Mouse (Mus musculus) lung, postnatal 0 days (tissue): ENCODE measurements around the gene Foxred1.

Source experiments
- CTCF ChIP-seq: IDR thresholded peaks from 2 replicates; pipeline ENCODE4 v1.5.1; 2016; ENCODE audit warnings: antibody characterized with exemption, mild to moderate bottlenecking
- EP300 ChIP-seq: IDR thresholded peaks from 2 replicates; pipeline ENCODE4 v1.6.1; 2016; ENCODE audit warnings: antibody characterized with exemption, mild to moderate bottlenecking, control low read depth

- TF ChIP-seq CTCF (no peak), EP300 (no peak)
Measured at GRCm38 (mm10) chr9:35210542-35211474, at the start of gene Foxred1.
